Mouse (Mus musculus) naive thymus-derived CD4-positive, alpha-beta T cell, adult 5 months (primary cell): Measurements from ENCODE around the gene 0610030E20Rik. TPM values are rescaled to one million over a fixed set of nuclear protein-coding genes. Genes with fewer than 3 reads are reported as not detected.

Source experiments
- polyA plus RNA-seq: library from polyadenylated mRNA; unstranded; fragments of 100-300 nt; shearing (Covaris generic); gene quantifications from one replicate; pipeline ENCODE4 v1.2.1, GENCODE M21; 2017

0610030E20Rik gene
- polyA plus RNA-seq: 43.8 TPM

DNA sequence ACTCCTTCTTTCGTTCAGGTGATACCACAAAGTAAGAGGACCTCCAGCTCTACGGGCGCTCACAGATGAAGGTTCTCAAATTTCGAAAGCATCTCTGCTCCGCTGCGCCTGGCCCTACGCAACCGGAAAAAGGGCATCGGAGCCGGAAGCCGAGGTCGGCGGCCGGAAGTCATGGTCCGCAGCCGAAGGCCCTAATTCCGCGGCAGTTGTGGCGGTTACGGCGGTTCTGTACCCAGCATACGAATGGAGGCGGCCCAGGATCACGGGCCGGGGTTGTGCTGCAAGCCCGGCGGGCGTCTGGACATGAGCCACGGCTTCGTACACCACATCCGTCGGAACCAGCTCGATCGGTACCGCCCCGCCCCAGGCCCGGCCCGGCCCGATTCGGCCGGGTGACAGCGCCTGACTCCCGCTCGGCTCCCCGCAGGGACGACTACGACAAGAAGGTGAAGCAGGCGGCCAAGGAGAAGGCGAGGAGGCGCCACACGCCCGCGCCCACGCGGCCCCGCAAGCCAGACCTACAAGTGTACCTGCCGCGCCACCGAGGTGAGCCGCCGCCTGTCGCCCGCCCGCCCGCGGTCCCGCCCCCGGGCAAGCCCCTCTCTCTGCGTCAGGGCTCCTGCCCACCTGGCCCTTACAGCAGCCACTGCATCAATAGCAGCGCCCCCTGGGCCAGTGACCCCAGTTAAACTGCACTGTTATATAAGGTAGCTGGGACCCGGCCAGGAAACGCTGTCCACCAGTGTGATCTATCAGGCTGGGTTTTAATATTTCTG, at the start of gene 0610030E20Rik:
Gene 0610030E20Rik, plus strand, starts transcription at position 152 of the 776 bp plus-strand sequence.

DNA sequence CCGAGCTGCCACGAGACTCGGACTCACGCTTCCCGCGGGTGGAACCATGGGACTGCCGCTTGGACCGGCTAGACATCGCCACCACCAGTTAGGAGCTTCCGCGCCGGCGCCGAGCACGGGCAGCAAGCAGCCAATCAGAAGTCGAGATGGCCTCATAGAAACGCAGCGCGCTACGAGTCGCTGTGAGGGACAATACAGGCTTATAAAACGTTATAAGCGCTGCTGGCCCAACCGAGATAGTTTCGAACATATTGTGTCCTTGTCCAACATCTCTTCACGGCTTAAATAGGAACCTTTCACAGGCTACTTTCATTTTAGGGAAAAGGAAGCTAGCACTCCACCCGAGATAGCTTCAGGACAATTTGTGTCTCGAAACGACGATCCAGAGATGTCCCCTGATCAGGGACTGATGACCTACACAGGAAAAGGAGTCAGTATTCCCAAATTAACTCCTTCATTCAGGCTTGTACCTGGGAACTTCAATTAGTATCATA, 2.0 kb upstream of the 0610030E20Rik start, which contains the start of gene Usp39:
Gene Usp39, minus strand, starts transcription at position 111 of the 494 bp plus-strand sequence.

DNA sequence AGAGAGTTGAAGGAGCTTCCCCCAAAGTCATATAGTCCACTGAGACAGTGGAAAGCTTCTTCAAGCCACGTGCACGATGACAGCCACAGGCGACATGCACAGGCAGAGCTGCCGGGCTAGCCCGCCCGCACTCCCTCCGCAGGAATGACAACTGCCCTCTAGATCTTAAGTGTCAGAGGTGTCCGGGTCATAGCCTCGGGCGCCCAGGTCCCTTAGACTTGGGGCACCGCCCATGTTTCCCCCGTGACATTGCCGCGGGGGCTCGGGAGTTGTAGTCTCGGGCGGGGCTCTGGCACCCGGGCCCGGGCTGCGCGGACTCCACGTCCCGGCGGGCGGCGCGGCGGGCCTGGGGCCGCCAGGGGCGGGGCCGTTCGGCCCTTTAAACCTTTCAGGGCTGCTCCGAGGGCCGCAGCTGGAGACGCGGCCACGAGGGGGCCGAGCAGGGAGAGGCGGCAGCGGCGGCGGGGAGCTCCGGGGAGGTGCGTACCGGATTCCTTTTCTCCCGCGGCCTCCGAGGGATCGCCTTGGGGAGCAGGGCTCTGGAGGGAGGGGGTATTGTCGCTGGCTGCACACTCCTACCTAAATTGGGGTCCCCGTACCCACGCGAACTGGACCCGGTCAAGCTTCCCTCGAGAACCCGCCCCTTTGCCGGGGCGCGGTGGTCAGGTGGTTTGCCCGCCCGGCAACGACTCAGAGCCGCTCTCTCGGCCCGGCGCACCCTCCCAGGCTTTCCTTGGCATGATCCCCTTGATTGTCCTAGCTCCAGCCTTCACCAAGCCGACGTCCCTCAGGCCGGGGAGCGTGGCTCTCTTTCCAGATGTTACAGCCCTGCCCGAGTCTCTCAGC, 8.2 kb downstream of the 0610030E20Rik start, which contains the start of gene Tmem150a:
Gene Tmem150a, plus strand, starts transcription at position 382 of the 846 bp plus-strand sequence.

DNA sequence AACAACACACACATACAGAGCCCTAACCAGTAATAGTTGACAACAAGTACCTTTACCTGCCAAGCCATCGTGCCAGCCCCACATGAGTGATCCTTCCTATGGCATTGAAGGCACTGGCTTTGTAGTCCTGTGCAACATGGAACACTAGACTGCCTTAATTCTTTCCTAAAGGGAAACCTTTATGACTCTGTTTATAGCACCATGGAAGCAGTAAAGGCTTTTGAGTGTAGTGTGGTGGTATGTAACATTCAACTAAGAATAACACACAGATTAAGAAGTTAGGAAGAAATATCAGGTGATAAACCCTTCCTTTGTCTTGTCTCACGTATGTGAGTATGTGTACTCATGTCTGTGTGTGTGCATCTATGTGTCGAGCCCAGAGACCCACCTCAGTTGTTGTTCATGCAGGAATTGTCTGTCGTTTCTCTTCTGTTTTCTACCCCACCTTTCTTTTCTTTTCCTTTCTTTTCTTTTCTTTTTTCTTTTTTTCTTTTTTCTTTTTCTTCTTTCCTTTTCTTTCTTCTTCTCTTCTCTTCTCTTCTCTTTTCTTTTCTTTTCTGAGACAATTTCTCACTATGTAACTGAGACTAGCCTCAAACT, 19.8 kb downstream of the 0610030E20Rik start, which contains the start of gene Rnf181:
Gene Rnf181, minus strand, starts transcription at position 113 of the 600 bp plus-strand sequence.

DNA sequence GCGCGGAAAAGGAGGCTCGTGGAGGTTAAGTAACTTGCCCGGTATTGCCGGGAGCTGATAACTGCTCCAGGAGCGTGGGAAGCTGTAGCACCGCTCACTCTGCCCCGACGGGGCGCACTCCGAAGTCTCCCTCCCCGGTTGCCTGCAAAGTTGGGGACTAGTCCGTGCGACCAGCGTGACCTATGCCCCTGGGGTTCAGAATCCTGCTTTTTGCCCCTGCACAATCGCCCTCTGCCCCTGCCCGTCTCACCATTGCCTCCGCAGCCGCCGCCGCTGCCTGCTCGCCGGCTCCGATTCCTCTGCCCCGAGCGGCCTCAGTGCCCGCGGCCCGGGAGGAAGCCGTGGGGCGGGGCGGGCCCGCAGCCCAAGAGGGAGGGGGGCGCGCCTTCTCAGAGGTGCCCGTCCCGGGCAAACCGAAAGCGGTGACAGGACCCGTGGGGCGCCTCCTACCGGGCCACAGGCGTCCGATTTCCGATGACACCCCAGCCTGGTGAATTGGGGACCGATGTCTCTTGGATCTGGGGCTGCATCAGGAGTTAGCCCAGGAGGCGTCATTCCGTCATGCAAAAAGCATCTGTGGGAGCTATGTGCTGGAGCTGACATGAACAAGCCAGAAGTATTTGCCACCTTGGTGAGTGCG, 33.1 kb downstream of the 0610030E20Rik start, which contains the start of gene Vamp5:
Gene Vamp5, minus strand, starts transcription at position 338 of the 640 bp plus-strand sequence.

DNA sequence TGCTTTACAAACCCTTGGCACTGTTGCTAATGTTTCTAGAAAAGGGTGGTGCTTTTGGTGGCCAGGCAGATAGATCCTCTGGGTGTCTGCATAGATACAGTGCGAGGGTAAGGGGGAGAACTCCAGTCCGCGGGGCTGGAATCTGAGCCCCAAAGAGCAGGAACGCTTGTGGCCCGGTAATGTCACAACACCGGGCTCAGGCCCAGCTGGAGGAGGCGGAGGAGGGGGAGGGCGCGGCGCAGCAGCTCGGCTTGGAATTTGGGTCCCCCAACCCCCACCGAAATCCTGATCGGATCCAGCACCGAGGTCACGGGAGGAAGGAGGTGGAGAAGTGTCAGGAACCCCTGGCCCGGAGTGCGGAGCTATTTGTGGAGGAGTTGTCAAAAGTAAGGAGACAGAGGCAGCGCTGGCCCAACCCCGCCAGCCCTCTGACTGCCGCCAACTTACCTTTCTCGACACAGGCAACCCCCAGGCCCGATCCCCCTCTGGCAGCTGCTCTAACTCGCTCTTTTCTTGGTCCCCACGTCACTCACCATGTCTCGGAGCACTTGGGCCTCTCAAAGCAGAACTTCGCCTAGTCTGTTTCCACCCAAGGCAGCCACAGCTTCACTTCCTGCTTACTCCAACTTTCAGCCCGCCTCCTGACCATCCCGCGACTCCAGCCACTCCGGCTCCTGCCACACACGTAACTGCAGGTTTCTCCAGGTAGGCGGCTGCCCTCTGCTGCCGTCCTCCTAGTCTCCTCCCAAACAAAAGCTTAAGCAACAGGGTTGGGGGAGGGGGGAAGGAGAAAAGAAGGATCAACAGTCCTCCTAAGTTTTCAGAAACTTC, 43.0 kb downstream of the 0610030E20Rik start, which contains the start of gene Vamp8:
Gene Vamp8, minus strand, starts transcription at position 763 of the 831 bp plus-strand sequence.

Other genes with a start within 250 kb of the 0610030E20Rik start
- gene St3gal5, start 249.7 kb upstream of the 0610030E20Rik start, polyA plus RNA-seq: 1.1 TPM
- not detected for gene Atoh8, start 111.7 kb upstream of the 0610030E20Rik start, polyA plus RNA-seq
- gene Sftpb, start 42.7 kb upstream of the 0610030E20Rik start, polyA plus RNA-seq: not detected
- 42.5 TPM for gene Usp39, start 2.1 kb upstream of the 0610030E20Rik start, polyA plus RNA-seq
- not detected for gene Tmem150a, start 8.1 kb downstream of the 0610030E20Rik start, polyA plus RNA-seq
- gene Rnf181, start 19.6 kb downstream of the 0610030E20Rik start, polyA plus RNA-seq: 109 TPM
- 11.1 TPM for gene Vamp5, start 33.2 kb downstream of the 0610030E20Rik start, polyA plus RNA-seq
- gene Vamp8, start 43.4 kb downstream of the 0610030E20Rik start, polyA plus RNA-seq: 110 TPM
- gene Ggcx, start 67.0 kb downstream of the 0610030E20Rik start, polyA plus RNA-seq: 7.0 TPM
- 422 TPM for gene Mat2a, start 92.2 kb downstream of the 0610030E20Rik start, polyA plus RNA-seq
- gene Sh2d6, start 174.4 kb downstream of the 0610030E20Rik start, polyA plus RNA-seq: not detected
- 50.6 TPM for gene Capg, start 197.1 kb downstream of the 0610030E20Rik start, polyA plus RNA-seq